Mouse (Mus musculus) erythroblast, embryonic 14.5 days (primary cell): ENCODE results near the gene Fyn.

Experiments
- GATA1 ChIP-seq: IDR thresholded peaks from 2 replicates; pipeline ENCODE4 v1.6.1; 2012; ENCODE audit warnings: low read length, inconsistent platforms, mixed read lengths
- TAL1 ChIP-seq: IDR thresholded peaks from 3 replicates; pipeline ENCODE4 v1.6.1; 2012; ENCODE audit warnings: low read length, inconsistent platforms, mixed read lengths

- no peak for TF ChIP-seq TAL1
- TF ChIP-seq GATA1 = no peak
Observed at GRCm38 (mm10) chr10:39493007-39493406, 124.4 kb downstream of the Fyn start.
